Mouse (Mus musculus) myocyte (in vitro differentiated cells): Measurements from ENCODE around the gene Apol9a. TPM values are rescaled to one million over a fixed set of nuclear protein-coding genes. Genes with fewer than 3 reads are reported as not detected.
"Not testable (repeated sequence)": the region's sequence is repeated elsewhere in the genome, so short reads cannot be mapped to it uniquely, and the experiment has no call there.

Experiments
- H3K27me3 ChIP-seq: one replicate; pipeline ENCODE4 v1.6.1; 2011; ENCODE audit not compliant: control insufficient read depth, insufficient read depth, insufficient read length
- H3K36me3 ChIP-seq: one replicate; pipeline ENCODE4 v1.6.1; 2011; ENCODE audit not compliant: control insufficient read depth, insufficient read depth
- H3K4me2 ChIP-seq: one replicate; pipeline ENCODE4 v1.6.1; 2011; ENCODE audit warnings: low read depth, control low read depth
- H3K4me3 ChIP-seq: one replicate; pipeline ENCODE4 v1.5.1; 2011; ENCODE audit warnings: mild to moderate bottlenecking, control low read depth, moderate library complexity
- H3K79me2 ChIP-seq: one replicate; pipeline ENCODE4 v1.6.1; 2011; ENCODE audit not compliant: control insufficient read depth, insufficient read depth
- H3ac ChIP-seq: one replicate; pipeline ENCODE4 v1.6.1; 2011; ENCODE audit not compliant: control insufficient read depth, insufficient read length
- polyA plus RNA-seq: library from polyadenylated mRNA; unstranded; fragments of >200 nt; fragmentation: generic; extraction: Trizol; gene quantifications from one replicate; pipeline ENCODE4 v1.2.1, GENCODE M21; 2012; ENCODE audit warnings: missing spikeins

Gene Apol9a
- 16.3 TPM for polyA plus RNA-seq

DNA sequence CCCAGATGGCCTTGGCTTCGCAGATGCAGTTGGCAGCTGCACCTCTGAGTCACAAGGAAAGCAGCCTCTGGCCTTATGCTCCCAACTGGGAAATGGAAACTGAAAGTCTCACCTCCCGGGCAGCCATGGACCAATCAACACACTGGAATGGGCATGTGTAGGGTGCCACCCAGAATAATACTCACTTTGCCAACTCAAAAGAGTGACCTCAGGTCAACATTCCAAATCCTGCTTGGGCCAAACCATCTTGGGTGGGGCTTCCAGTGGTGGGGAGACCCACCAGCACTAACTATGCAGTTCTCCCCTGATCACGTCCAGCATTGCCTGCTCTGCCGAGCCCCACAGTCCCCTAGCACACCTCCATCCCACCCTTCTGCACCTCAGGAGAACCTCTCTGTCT lies at the start of gene Apol9a:
TSS of gene Apol9a (minus strand) at position 101 of the 400 bp plus-strand sequence.
- peak within 1 kb of the TSS; percentile 58 for H3K4me2 ChIP-seq

DNA sequence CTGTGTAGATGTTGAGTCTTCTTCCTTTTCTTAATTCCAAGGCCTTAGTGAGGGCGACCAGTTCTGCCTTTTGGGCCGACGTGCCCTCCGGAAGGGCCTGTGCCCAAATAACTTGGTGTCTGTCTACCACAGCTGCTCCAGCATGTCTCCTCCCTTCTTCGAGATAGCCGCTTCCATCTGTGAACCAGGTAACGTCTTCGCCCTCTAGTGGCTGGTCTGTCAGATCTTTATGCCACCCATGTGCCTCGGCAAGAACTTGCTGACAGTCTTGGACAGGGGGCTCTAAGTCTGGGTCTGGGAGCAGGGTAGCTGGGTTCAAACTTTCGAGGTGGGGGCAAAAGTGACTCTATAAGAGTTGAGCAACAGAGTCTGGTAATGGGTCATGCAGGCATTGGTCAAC lies 39.0 kb upstream of the Apol9a start:
- H3K27me3 ChIP-seq, H3K4me3 ChIP-seq, H3K36me3 ChIP-seq, H3K79me2 ChIP-seq, H3K4me2 ChIP-seq, H3ac ChIP-seq: not testable (repeated sequence)

More for the DNA sequence above, at the start of gene Apol9a:
- H3K4me3 ChIP-seq, H3K27me3 ChIP-seq, H3K36me3 ChIP-seq, H3K79me2 ChIP-seq, H3ac ChIP-seq: not testable (repeated sequence)

DNA sequence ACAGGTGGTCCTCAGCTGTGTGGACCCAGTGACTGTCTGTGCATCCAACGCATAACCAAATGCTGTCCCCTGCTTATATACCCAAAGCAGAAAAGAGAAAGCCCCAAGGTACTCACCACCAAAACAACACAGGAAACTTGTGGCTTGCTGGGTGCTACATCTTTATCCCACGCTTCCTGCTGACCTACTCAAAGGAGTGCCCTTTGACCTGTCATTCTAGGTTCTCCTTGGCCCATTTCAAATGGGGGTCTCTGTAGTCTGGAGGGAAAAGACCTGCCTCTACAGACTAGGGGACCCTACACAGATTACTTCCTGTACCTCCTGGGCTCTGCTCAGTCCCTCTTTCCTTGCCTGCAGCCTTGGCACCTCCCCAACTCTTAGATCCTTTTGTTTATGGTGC lies 36.5 kb upstream of the Apol9a start, which contains the start of gene Apol7b:
TSS of gene Apol7b (minus strand) at position 101 of the 400 bp plus-strand sequence.
- H3ac ChIP-seq, H3K79me2 ChIP-seq, H3K36me3 ChIP-seq: not testable (repeated sequence)

DNA sequence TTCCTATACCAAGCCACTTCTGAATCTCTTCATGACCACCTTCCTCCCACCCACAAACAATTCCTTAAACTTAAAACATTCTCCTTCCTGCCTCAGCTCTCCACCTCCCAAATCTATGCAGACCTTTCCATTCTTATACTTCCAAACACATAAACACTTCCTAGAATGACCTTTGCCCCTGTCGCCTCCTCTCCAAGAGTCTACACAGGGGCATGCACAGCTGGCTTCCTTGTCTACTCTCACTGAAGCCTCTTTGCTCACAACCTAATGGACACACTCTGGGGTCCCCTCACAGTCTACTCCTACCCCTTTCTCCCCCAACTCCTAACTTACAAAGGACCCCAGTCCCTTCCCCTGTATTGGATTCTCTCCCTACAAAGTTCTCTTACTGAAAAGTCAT lies 34.7 kb upstream of the Apol9a start:
- not testable (repeated sequence) for H3ac ChIP-seq, H3K4me2 ChIP-seq, H3K79me2 ChIP-seq, H3K4me3 ChIP-seq, H3K36me3 ChIP-seq
- peaks cover 22% of the 10 kb centered on the region for H3K27me3 ChIP-seq

More for the DNA sequence above, 36.5 kb upstream of the Apol9a start, which contains the start of gene Apol7b:
- not testable (repeated sequence) for H3K4me3 ChIP-seq, H3K4me2 ChIP-seq
- peaks cover 13% of the 10 kb centered on the region for H3K27me3 ChIP-seq

DNA sequence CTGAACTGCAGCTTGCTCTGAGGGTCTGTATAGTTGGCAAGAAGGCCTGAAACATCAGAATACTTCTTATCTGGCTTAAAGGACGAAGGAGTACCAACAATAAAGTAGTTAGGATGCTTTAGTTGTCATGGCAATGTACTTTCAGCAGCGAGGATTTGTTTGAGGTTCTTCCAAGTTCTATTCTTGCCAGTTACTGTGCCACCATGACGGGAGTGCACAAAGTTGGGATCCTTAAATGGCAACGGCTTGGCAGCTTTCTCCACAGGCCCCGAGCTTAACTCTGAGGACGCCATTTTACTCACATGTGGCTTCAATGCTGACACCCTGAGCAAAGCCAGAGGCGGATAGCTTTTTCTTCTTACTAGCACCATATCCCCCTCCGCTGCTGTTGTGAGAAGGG lies 33.8 kb upstream of the Apol9a start:
- H3ac ChIP-seq, H3K36me3 ChIP-seq, H3K4me3 ChIP-seq, H3K4me2 ChIP-seq, H3K79me2 ChIP-seq: not testable (repeated sequence)
- peaks cover 22% of the 10 kb centered on the region for H3K27me3 ChIP-seq

DNA sequence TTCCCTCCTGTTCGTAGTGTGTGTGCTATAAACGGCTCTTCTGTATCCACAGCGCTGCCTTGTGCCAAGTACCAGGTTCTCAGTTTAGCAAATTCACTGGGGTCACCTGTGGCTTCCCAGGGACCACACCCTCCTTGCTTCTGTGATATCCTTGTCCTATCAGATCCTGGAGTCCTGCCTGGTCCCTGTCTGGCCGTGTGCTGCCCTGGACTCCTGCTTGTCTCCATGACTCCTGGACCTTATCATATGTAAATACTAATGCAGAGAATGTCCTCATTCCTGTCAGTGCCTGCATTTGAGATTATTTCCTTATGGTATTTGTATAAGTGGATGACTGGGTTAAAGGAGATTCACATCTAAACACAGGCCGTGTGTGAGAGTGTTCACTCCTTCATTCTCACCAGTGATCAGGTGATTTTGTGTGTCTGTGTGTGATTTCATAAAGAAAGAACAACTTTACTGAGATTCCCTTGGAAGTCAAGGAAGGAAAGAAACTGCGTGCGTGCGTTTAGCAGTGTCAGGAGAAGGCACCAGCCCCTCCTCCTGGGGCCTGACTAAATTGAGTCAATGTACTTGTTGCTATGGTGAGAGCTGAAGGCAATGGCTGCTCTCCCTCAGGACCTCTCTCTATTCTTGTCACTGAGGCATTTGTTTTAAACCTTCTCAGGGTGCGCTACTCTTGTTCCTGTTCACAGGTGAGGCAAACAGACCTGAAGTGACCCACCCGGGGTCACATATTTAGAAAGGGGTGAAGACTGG lies 17.9 kb upstream of the Apol9a start:
- not testable (repeated sequence) for H3K36me3 ChIP-seq, H3K27me3 ChIP-seq, H3K4me3 ChIP-seq, H3K79me2 ChIP-seq, H3ac ChIP-seq, H3K4me2 ChIP-seq

DNA sequence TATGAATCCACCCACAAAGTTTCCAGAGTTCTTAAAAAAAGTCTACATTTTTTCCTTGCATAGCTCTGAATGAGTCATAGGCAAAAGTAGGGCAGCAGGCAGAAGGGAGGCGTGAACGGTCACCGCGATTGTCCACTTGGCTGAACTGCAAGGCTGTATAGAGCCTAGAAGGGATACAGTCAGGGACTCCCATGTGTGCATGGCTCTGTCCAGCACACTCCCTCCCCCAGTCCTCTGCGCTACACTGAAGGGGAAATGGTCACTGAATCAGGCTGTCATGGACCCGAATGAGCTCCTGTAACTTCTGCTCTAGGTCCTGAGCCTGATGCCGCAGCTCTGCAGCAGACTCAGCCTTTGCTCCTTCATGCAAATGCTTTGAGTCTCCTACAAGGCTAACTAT lies 12.0 kb upstream of the Apol9a start:
- not testable (repeated sequence) for H3ac ChIP-seq, H3K36me3 ChIP-seq, H3K4me3 ChIP-seq, H3K4me2 ChIP-seq, H3K79me2 ChIP-seq, H3K27me3 ChIP-seq

DNA sequence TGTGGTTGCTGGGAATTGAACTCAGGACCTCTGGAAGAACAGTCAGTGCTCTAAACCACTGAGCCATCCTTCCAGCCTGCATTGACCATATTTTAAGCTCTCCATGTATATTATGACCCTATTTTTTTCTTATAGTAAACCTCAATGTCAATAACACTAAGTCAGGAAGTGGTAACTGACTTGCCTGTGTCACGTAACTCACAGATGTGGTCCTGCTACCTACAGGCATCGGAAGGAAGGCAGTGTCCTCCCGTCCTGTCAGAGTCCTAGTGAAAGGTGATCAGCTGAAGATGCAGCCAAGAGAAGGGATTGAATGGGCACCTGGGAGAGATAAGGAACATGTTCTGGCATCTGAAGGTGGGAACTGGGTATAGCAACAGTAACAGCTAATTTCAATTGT lies 8.7 kb upstream of the Apol9a start:
- H3K4me3 ChIP-seq, H3ac ChIP-seq, H3K79me2 ChIP-seq, H3K36me3 ChIP-seq, H3K4me2 ChIP-seq, H3K27me3 ChIP-seq: not testable (repeated sequence)

DNA sequence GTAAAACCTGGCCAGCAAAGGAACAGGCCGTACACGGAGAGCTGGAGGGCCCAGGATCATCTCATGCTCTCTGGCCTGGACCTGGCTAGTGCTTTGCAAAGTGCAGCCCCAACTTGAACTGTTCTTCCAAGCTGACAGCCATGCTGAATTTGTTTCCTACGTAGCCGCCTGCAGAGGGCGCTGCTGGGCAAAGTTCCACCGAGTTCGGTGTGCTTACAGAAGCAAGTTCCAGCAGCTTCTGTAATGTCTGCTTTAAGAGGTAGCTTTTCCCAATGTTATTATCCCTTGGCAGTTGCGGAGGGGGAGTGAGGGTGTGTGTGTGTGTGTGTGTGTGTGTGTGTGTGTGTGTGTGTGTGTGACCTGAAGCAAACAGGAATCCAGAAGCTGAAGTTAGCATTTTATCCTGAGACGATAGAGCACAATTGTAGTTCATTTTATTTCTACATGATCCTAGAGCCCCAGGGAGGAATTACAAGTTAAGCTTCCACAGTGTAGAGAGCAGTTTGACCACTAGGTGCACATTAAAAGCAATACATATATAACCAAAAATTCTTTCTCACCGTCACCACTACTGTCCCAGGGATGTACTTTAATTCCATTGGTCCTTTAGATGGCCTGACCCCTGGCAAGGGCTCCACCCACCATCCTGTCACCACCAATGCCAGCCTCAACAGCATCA lies 5.9 kb upstream of the Apol9a start:
- H3K4me2 ChIP-seq, H3ac ChIP-seq, H3K4me3 ChIP-seq, H3K79me2 ChIP-seq, H3K36me3 ChIP-seq, H3K27me3 ChIP-seq: not testable (repeated sequence)

DNA sequence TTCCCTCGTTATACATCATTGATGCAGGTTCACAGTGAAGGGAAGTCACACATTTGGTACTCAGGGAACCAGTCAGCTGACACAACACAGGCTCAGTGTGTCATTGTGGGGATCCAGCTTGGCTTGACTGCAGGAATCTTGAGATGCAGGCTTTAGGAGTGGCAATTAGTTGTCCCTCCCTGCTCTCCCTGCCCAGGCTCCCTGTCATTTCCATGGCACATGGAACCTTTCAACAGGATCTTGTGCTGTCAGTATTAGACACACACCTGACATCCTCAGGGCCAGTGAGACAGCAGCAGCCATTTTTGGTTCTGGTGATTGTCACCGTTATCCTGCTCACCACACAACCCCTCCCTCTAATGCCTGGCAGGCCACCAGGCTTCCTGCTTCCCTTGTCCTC lies 4.7 kb upstream of the Apol9a start:
- not testable (repeated sequence) for H3K4me3 ChIP-seq, H3K79me2 ChIP-seq, H3K27me3 ChIP-seq, H3ac ChIP-seq, H3K4me2 ChIP-seq, H3K36me3 ChIP-seq

DNA sequence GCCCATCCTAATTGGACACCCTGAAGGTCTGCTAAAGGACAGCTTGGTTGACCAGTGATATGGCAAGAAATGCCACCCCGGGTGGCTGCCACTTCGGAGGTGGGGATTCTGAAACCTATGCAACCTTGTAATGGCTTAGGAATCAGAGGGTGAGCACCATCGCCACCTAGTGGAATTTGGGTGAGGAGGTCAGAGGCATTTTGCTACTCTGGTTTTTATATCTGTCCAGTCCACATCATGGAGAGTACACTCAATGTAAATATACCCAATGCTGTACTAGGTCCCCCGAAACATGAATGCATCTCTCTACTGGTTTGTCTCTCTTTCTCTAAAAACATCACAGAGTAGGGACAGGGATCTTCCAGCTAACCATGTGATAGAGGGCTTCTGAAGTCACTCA lies 1.8 kb upstream of the Apol9a start:
- H3K79me2 ChIP-seq, result not testable (repeated sequence)

DNA sequence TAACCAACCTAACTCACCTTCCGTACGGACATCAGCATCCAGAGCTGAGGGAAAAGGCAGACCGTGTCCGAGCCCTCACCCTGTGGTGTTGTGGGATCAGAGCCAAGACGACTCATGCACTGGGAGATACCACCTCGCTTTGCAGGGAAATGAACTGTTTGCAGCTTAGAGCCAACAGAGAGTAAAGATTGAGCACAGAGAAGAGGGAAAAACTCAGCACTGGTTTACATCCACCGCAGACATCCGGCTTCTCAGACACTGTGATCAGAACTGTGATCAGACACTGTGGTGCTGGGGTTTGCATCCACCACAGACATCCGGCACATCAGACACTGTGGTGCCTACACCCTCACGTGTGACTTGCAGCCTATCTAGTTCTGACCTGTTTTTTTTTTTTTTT lies 4.6 kb downstream of the Apol9a start:
- not testable (repeated sequence) for H3ac ChIP-seq, H3K27me3 ChIP-seq, H3K79me2 ChIP-seq, H3K4me3 ChIP-seq, H3K36me3 ChIP-seq
- H3K4me2 ChIP-seq, result peak overlapping the region; percentile 53

More for the DNA sequence above, 1.8 kb upstream of the Apol9a start:
- not testable (repeated sequence) for H3K4me3 ChIP-seq, H3ac ChIP-seq, H3K4me2 ChIP-seq, H3K36me3 ChIP-seq, H3K27me3 ChIP-seq

DNA sequence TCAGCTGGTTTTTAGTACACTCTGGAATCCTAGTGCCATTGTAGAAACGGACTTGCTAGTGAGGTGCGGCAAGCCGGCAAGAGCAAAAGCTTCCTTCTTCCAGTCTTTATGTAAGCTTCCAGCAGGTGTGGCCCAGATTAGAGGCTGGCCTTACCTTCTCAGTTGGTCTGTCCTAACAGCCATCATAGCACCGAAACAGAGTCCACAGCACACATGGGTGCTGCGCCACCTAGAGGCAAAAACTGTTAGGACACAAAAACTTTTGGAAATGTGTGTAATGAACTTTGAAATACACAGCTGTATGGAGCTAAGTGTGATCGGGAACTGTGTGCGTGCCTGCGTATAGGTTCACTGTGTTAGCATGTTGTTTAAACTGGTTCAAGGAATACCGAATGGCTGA lies 11.9 kb downstream of the Apol9a start, which contains the start of gene Apol7a:
TSS of gene Apol7a (minus strand) at position 84 of the 400 bp plus-strand sequence.
- not testable (repeated sequence) for H3K4me3 ChIP-seq, H3K36me3 ChIP-seq, H3ac ChIP-seq, H3K79me2 ChIP-seq, H3K27me3 ChIP-seq
- peak within 1 kb of the TSS; percentile 63 for H3K4me2 ChIP-seq
